Comparison of ENCODE assay signal across 23 mouse cellular contexts in genomic region chr13:91955646-91956045, GRCm38 (mm10).
DNase-seq lines count a peak whose midpoint lies in the region; ATAC-seq and TF ChIP-seq lines count a peak whose summit lies in the region.
"Had no signal": no experiment of that assay in that cellular context is flagged by ENCODE, and none has a peak within 500 bp of the region (broad histone marks: within the 10 kb centered on the region; RNA-seq: fewer than 3 reads in every experiment).

No protein-coding gene starts in this region.

- intact Hi-C loops in left cerebral cortex, adult 2 months (cut with DNase I) = no loop called here

- DNase-seq in left cerebral cortex, adult 2 months (ENCODE audit: extremely low spot score in 1 of 2, low spot score in 2 of 2) = no peak
- no peak for DNase-seq in left cerebral cortex, adult 8-10 months (ENCODE audit: low spot score in 2 of 2)
- peak; percentile 80 for DNase-seq in Muller cell, postnatal 12 days (ENCODE audit: inconsistent ontology term)
- DNase-seq in urinary bladder, postnatal 14 days (ENCODE audit: low spot score) = no peak
- no peak for DNase-seq in kidney, postnatal 36 days
- DNase-seq: adrenal gland, adult 8-10 months; cerebellum, adult 18-20 months; gastrocnemius, adult 2 months; heart, adult 11 months; lung, postnatal 4 days had no signal

- no peak for ATAC-seq in embryonic facial prominence, embryonic 15.5 days (ENCODE audit: insufficient number of reproducible peaks, low FRiP score, low TSS enrichment, low read depth)
- ATAC-seq in stomach, embryonic 16.5 days (ENCODE audit: insufficient read depth, low FRiP score) = peak; percentile 47; the same call in 1 of the 2 replicates
- ATAC-seq: CD4-positive, CD25-positive, alpha-beta regulatory T cell, adult 4 months; forebrain, embryonic 13.5 days; inflammation-experienced regulatory T-cells, adult 6 months had no signal

- no peak overlapping the region for H3K4me2 ChIP-seq in embryonic facial prominence, embryonic 15.5 days (replicated peaks)
- no peak overlapping the region for H3K4me2 ChIP-seq in stomach, embryonic 16.5 days (ENCODE audit: low read depth, low read length)
- H3K4me2 ChIP-seq: embryonic facial prominence, embryonic 12.5 days; forebrain, embryonic 13.5 days; limb, embryonic 13.5 days; neural tube, embryonic 15.5 days had no signal

- H3K4me1 ChIP-seq in embryonic facial prominence, embryonic 15.5 days = peaks cover 18% of the 10 kb centered on the region
- H3K4me1 ChIP-seq in stomach, embryonic 16.5 days (ENCODE audit: control insufficient read depth, insufficient read depth, low read length) = peaks cover 10% of the 10 kb centered on the region
- H3K4me1 ChIP-seq: embryonic facial prominence, embryonic 12.5 days; forebrain, embryonic 13.5 days; hindbrain, embryonic 10.5 days; midbrain, embryonic 10.5 days; neural tube, embryonic 15.5 days had no signal

- no peaks in the 10 kb centered on the region for H3K36me3 ChIP-seq in embryonic facial prominence, embryonic 15.5 days
- no peaks in the 10 kb centered on the region for H3K36me3 ChIP-seq in stomach, embryonic 16.5 days (ENCODE audit: control insufficient read depth, insufficient read depth, low read length)
- H3K36me3 ChIP-seq: embryonic facial prominence, embryonic 12.5 days; G1E; hindbrain, embryonic 10.5 days; limb, embryonic 13.5 days; midbrain, embryonic 10.5 days; neural tube, embryonic 15.5 days had no signal

- H3K9me3 ChIP-seq in embryonic facial prominence, embryonic 15.5 days (replicated peaks) = no peaks in the 10 kb centered on the region
- H3K9me3 ChIP-seq in stomach, embryonic 16.5 days (replicated peaks; ENCODE audit: control insufficient read depth, low read length) = no peaks in the 10 kb centered on the region
- H3K9me3 ChIP-seq: embryonic facial prominence, embryonic 12.5 days; forebrain, embryonic 13.5 days; G1E; hindbrain, embryonic 10.5 days; limb, embryonic 13.5 days; midbrain, embryonic 10.5 days; neural tube, embryonic 15.5 days had no signal

- peak overlapping the region; percentile 50 for H3K27ac ChIP-seq in left cerebral cortex, adult 2 months
- peak overlapping the region; percentile 24 for H3K27ac ChIP-seq in embryonic facial prominence, embryonic 15.5 days (replicated peaks)
- peak overlapping the region; percentile 43; the same call in 1 of the 2 replicates for H3K27ac ChIP-seq in stomach, embryonic 16.5 days (ENCODE audit: low read length)
- H3K27ac ChIP-seq: forebrain, embryonic 13.5 days; gastrocnemius, adult 2 months; hindbrain, embryonic 10.5 days; kidney, postnatal 0 days; liver, embryonic 14.5 days; midbrain, embryonic 10.5 days; neural tube, embryonic 15.5 days had no signal

- WGBS in embryonic facial prominence, embryonic 15.5 days = 71% methylated on average over 2 of the region's 2 CpGs
- 66% methylated on average over 2 of the region's 2 CpGs for WGBS in stomach, embryonic 16.5 days

- no peak overlapping the region for H3K4me3 ChIP-seq in left cerebral cortex, adult 2 months
- H3K4me3 ChIP-seq in embryonic facial prominence, embryonic 15.5 days (replicated peaks) = no peak overlapping the region
- H3K4me3 ChIP-seq in stomach, embryonic 16.5 days (replicated peaks; ENCODE audit: low read length) = no peak overlapping the region
- H3K4me3 ChIP-seq: embryonic facial prominence, embryonic 12.5 days; forebrain, embryonic 13.5 days; gastrocnemius, adult 2 months; hindbrain, embryonic 10.5 days; limb, embryonic 13.5 days; midbrain, embryonic 10.5 days; neural tube, embryonic 15.5 days had no signal

- no peaks in the 10 kb centered on the region for H3K27me3 ChIP-seq in embryonic facial prominence, embryonic 15.5 days
- H3K27me3 ChIP-seq in stomach, embryonic 16.5 days (ENCODE audit: control insufficient read depth, insufficient read depth, low read length) = no peaks in the 10 kb centered on the region
- H3K27me3 ChIP-seq: embryonic facial prominence, embryonic 12.5 days; forebrain, embryonic 13.5 days; limb, embryonic 13.5 days; neural tube, embryonic 15.5 days had no signal

- TF ChIP-seq CTCF in left cerebral cortex, adult 2 months (IDR thresholded peaks at IDR 0.05) = no peak

- no peak overlapping the region for H3K9ac ChIP-seq in embryonic facial prominence, embryonic 15.5 days
- no peak overlapping the region for H3K9ac ChIP-seq in stomach, embryonic 16.5 days (ENCODE audit: low read length)
- H3K9ac ChIP-seq: embryonic facial prominence, embryonic 12.5 days; forebrain, embryonic 13.5 days; limb, embryonic 13.5 days; liver, embryonic 14.5 days; neural tube, embryonic 15.5 days had no signal
